Mouse (Mus musculus) bone marrow, adult 2 months (tissue): Measurements from ENCODE around the gene Itsn1.

Source experiments
- CTCF ChIP-seq: fragments of 200-500 bp; IDR thresholded peaks from 2 replicates; pipeline ENCODE4 v1.5.1; 2011; ENCODE audit warnings: low read length, control low read depth; ENCODE audit not compliant: control insufficient read depth, insufficient read depth
- POLR2A ChIP-seq: fragments of 200-500 bp; IDR thresholded peaks from 2 replicates; pipeline ENCODE4 v1.6.1; 2011; ENCODE audit warnings: low read depth, mild to moderate bottlenecking, control low read depth, low read length, borderline replicate concordance; ENCODE audit not compliant: control insufficient read depth

GRCm38 (mm10) chr16:91754957-91755356 is 25.9 kb downstream of the Itsn1 start:
- TF ChIP-seq POLR2A (no peak), CTCF (no peak)
